Mouse (Mus musculus) ES-Bruce4 (cell line): ENCODE measurements around the gene Oprm1.

Experiments
- CTCF ChIP-seq: IDR thresholded peaks from one replicate; pipeline ENCODE4 v1.8.1; 2011; ENCODE audit warnings: low read depth, low read length
- POLR2A ChIP-seq: IDR thresholded peaks from one replicate; pipeline ENCODE4 v1.8.1; 2011; ENCODE audit warnings: low read length; ENCODE audit not compliant: insufficient read depth

GRCm38 (mm10) chr10:6873917-6874316 lies 115.6 kb downstream of the Oprm1 start:
- TF ChIP-seq POLR2A = no peak
- no peak for TF ChIP-seq CTCF
